Mouse (Mus musculus): Measurements from ENCODE around the gene Olfr275. TPM values are rescaled to one million over a fixed set of nuclear protein-coding genes. Genes with fewer than 3 reads are reported as not detected.

The Olfr275 gene
- polyA plus RNA-seq, 1 experiment from 2014 or later = not detected

GRCm38 (mm10) chr4:52864156-52864555, 49.8 kb downstream of the Olfr275 start:
- 93% methylated on average over 9 of the region's 9 CpGs for WGBS
- no peaks in the 10 kb centered on the region for H3K27me3 ChIP-seq (replicated peaks; ENCODE audit: control insufficient read depth, insufficient read depth, low read length)
- no peak overlapping the region for H3K27ac ChIP-seq (ENCODE audit: low read length)
- no peaks in the 10 kb centered on the region for H3K36me3 ChIP-seq (ENCODE audit: control insufficient read depth, insufficient read depth)
- H3K4me1 ChIP-seq (replicated peaks; ENCODE audit: control insufficient read depth, insufficient read depth, low read length) = no peaks in the 10 kb centered on the region
- no peak for ATAC-seq
- no peak overlapping the region for H3K4me3 ChIP-seq (replicated peaks; ENCODE audit: low read length)
- no peak overlapping the region for H3K4me2 ChIP-seq (ENCODE audit: low read length)
- no peaks in the 10 kb centered on the region for H3K9me3 ChIP-seq (ENCODE audit: control insufficient read depth, low read length)
- H3K9ac ChIP-seq (replicated peaks; ENCODE audit: low read depth, low read length) = no peak overlapping the region

Other genes starting within 250 kb of the Olfr275 start
- gene Toporsl, start 218.3 kb upstream of the Olfr275 start, polyA plus RNA-seq (2015; fragmentation: Nextera tagmentation; extraction: Ambion mirVana) = not detected in 2 replicates
- not detected in 2 replicates for gene Olfr273, start 44.6 kb downstream of the Olfr275 start, polyA plus RNA-seq (2015; fragmentation: Nextera tagmentation; extraction: Ambion mirVana)
- gene Olfr272, start 104.6 kb downstream of the Olfr275 start, polyA plus RNA-seq (2015; fragmentation: Nextera tagmentation; extraction: Ambion mirVana) = not detected in 2 replicates
- gene Olfr270, start 149.9 kb downstream of the Olfr275 start, polyA plus RNA-seq (2015; fragmentation: Nextera tagmentation; extraction: Ambion mirVana) = not detected in 2 replicates
- gene Nipsnap3a, start 174.7 kb downstream of the Olfr275 start, polyA plus RNA-seq (2015; fragmentation: Nextera tagmentation; extraction: Ambion mirVana) = not detected in 2 replicates
- gene Nipsnap3b, start 197.3 kb downstream of the Olfr275 start, polyA plus RNA-seq (2015; fragmentation: Nextera tagmentation; extraction: Ambion mirVana) = 157 and 158 TPM in 2 replicates